Mouse (Mus musculus): ENCODE measurements around the gene Dennd4b.

GRCm38 (mm10) chr3:90293352-90294063, 28.5 kb downstream of the Dennd4b start:
- TF ChIP-seq POLR2A (IDR thresholded peaks at IDR 0.05; ENCODE audit: insufficient read length, low read depth): peak; percentile 24
- TF ChIP-seq MAX (IDR thresholded peaks at IDR 0.05; ENCODE audit: low read depth): no peak
- no peak for TF ChIP-seq REST (IDR thresholded peaks at IDR 0.05; ENCODE audit: insufficient read depth, insufficient read length)
- no peak for TF ChIP-seq MYOD1 (IDR thresholded peaks at IDR 0.05; ENCODE audit: control insufficient read depth in 1 of 3, insufficient read length in 2 of 3, low read depth in 2 of 3)
- no peak for TF ChIP-seq USF1 (IDR thresholded peaks at IDR 0.05; ENCODE audit: low read depth)
- no peak for TF ChIP-seq E2F4 (IDR thresholded peaks at IDR 0.05; ENCODE audit: insufficient read depth)
- TF ChIP-seq TCF12 (IDR thresholded peaks at IDR 0.05; ENCODE audit: insufficient read depth, poor library complexity, severe bottlenecking): no peak
- no peak for TF ChIP-seq TCF3 (IDR thresholded peaks at IDR 0.05; ENCODE audit: insufficient read length, low read depth)
- TF ChIP-seq CEBPB (IDR thresholded peaks at IDR 0.05; ENCODE audit: insufficient read depth, poor library complexity, severe bottlenecking): no peak

Measured in myocyte (in vitro differentiated cells).